Mouse (Mus musculus) gastrocnemius, postnatal 25 days (tissue): ENCODE measurements around the gene Rpl36a-ps1. TPM values are rescaled to one million over a fixed set of nuclear protein-coding genes. Genes with fewer than 3 reads are reported as not detected.
"Not testable (repeated sequence)": the region's sequence is repeated elsewhere in the genome, so short reads cannot be mapped to it uniquely, and the experiment has no call there.

Experiments used
- DNase-seq: peaks from one replicate; pipeline ENCODE4 v3.0.0; 2022
- long read RNA-seq, 2 experiments: library from polyadenylated mRNA; stranded (forward); transcript quantifications; one replicate each; pipeline ENCODE4 v2.0.0; 2021
- total RNA-seq, 2 experiments: library from RNA; stranded (reverse); gene quantifications; 1 replicate in 1 of 2; 2 replicates in 1 of 2; pipeline ENCODE4 v1.2.3; 2021

The Rpl36a-ps1 gene
- total RNA-seq, result 1 to 10 TPM; 1.5 to 2.7 TPM
- long read RNA-seq, experiment 1, transcript Rpl36a-ps1-201 (1 exons, 449 nt), result major isoform, 5 of 5 reads
- long read RNA-seq, experiment 1, partial matches to known transcripts, result 0 of 5 reads
- long read RNA-seq, experiment 1, other reads (novel, unspliced or antisense), result 0 of 5 reads
- long read RNA-seq, experiment 2, partial matches to known transcripts, result 0 of 3 reads
- long read RNA-seq, experiment 2, other reads (novel, unspliced or antisense), result 0 of 3 reads

GRCm38 (mm10) chr14:98994218-98994617 is at the start of gene Rpl36a-ps1:
Gene Rpl36a-ps1 (minus strand): TSS chr14:98994318.
- no peak for DNase-seq

- no peak for DNase-seq
Measured at GRCm38 (mm10) chr14:99043499-99043898, 49.4 kb upstream of the Rpl36a-ps1 start.

- DNase-seq, result no peak
Measured at GRCm38 (mm10) chr14:99041416-99041815, 47.3 kb upstream of the Rpl36a-ps1 start.

- not testable (repeated sequence) for DNase-seq
Measured at GRCm38 (mm10) chr14:99039308-99039707, 45.2 kb upstream of the Rpl36a-ps1 start.

- no peak for DNase-seq
Measured at GRCm38 (mm10) chr14:99037703-99038102, 43.6 kb upstream of the Rpl36a-ps1 start.

GRCm38 (mm10) chr14:99036039-99036438 is 41.9 kb upstream of the Rpl36a-ps1 start:
- DNase-seq, result no peak

GRCm38 (mm10) chr14:99034851-99035250 is 40.7 kb upstream of the Rpl36a-ps1 start:
- not testable (repeated sequence) for DNase-seq

- DNase-seq, result no peak
Measured at GRCm38 (mm10) chr14:99032596-99032995, 38.5 kb upstream of the Rpl36a-ps1 start.

GRCm38 (mm10) chr14:99031337-99031873 is 37.3 kb upstream of the Rpl36a-ps1 start:
- no peak for DNase-seq

GRCm38 (mm10) chr14:99029987-99030386 is 35.9 kb upstream of the Rpl36a-ps1 start:
- DNase-seq, result no peak

GRCm38 (mm10) chr14:99022346-99023086 is 28.4 kb upstream of the Rpl36a-ps1 start:
- DNase-seq, result no peak

- no peak for DNase-seq
Measured at GRCm38 (mm10) chr14:99019136-99019808, 25.2 kb upstream of the Rpl36a-ps1 start.

- no peak for DNase-seq
Measured at GRCm38 (mm10) chr14:99018691-99019090, 24.6 kb upstream of the Rpl36a-ps1 start.

- DNase-seq, result no peak
Measured at GRCm38 (mm10) chr14:99010920-99011313, 16.8 kb upstream of the Rpl36a-ps1 start.

GRCm38 (mm10) chr14:99010224-99010919 is 16.3 kb upstream of the Rpl36a-ps1 start:
- no peak for DNase-seq

GRCm38 (mm10) chr14:98992482-98992881 is 1.6 kb downstream of the Rpl36a-ps1 start:
- DNase-seq, result no peak

- DNase-seq, result no peak
Measured at GRCm38 (mm10) chr14:98990636-98991035, 3.5 kb downstream of the Rpl36a-ps1 start.

- DNase-seq, result no peak
Measured at GRCm38 (mm10) chr14:98989818-98990217, 4.3 kb downstream of the Rpl36a-ps1 start.

GRCm38 (mm10) chr14:98971921-98972320 is 22.2 kb downstream of the Rpl36a-ps1 start:
- DNase-seq, result no peak

- DNase-seq, result no peak
Measured at GRCm38 (mm10) chr14:98958978-98959658, 35.0 kb downstream of the Rpl36a-ps1 start.

- DNase-seq, result no peak
Measured at GRCm38 (mm10) chr14:98956788-98957187, 37.3 kb downstream of the Rpl36a-ps1 start.

- no peak for DNase-seq
Measured at GRCm38 (mm10) chr14:98952441-98952840, 41.7 kb downstream of the Rpl36a-ps1 start.
